8 mouse cellular contexts compared by ENCODE assay signal in genomic region chr16:20668013-20668412, GRCm38 (mm10). TPM values are rescaled to one million over a fixed set of nuclear protein-coding genes. Genes with fewer than 3 reads are reported as not detected.
DNase-seq lines count a peak whose midpoint lies in the region; ATAC-seq lines count a peak whose summit lies in the region.
"Not testable (repeated sequence)": the region's sequence is repeated elsewhere in the genome, so short reads cannot be mapped to it uniquely, and the experiment has no call there.

Gene Eif4g1 (plus strand): TSS chr16:20668313.

- DNase-seq in adrenal gland, adult 18-20 months (ENCODE audit: low spot score in 2 of 2); gastrocnemius, postnatal 36 days; layer of hippocampus, adult 18-20 months (ENCODE audit: low spot score in 2 of 2); midbrain, embryonic 11.5 days (ENCODE audit: low spot score, missing footprints): not testable (repeated sequence)

- peaks cover 14% of the 10 kb centered on the region for H3K36me3 ChIP-seq in embryonic facial prominence, embryonic 15.5 days
- peaks cover 12% of the 10 kb centered on the region for H3K36me3 ChIP-seq in limb, embryonic 15.5 days
- H3K36me3 ChIP-seq in midbrain, embryonic 11.5 days (ENCODE audit: control insufficient read depth, insufficient read depth, low read length); stomach, embryonic 16.5 days (ENCODE audit: control insufficient read depth, insufficient read depth, low read length): not testable (repeated sequence)

- not testable (repeated sequence) for H3K9ac ChIP-seq in embryonic facial prominence, embryonic 15.5 days; limb, embryonic 15.5 days; midbrain, embryonic 11.5 days (ENCODE audit: low read length); stomach, embryonic 16.5 days (ENCODE audit: low read length)

- H3K4me1 ChIP-seq in embryonic facial prominence, embryonic 15.5 days; limb, embryonic 15.5 days; midbrain, embryonic 11.5 days (ENCODE audit: control insufficient read depth, insufficient read depth, low read length); stomach, embryonic 16.5 days (ENCODE audit: control insufficient read depth, insufficient read depth, low read length): not testable (repeated sequence)

- not testable (repeated sequence) for H3K27me3 ChIP-seq in embryonic facial prominence, embryonic 15.5 days; limb, embryonic 15.5 days; midbrain, embryonic 11.5 days (ENCODE audit: control insufficient read depth, insufficient read depth, low read length); stomach, embryonic 16.5 days (ENCODE audit: control insufficient read depth, insufficient read depth, low read length)

- ATAC-seq in embryonic facial prominence, embryonic 15.5 days (ENCODE audit: insufficient number of reproducible peaks, low FRiP score, low TSS enrichment, low read depth); hematopoietic stem cell, adult 5-6 weeks (replicated peaks in 1 of 2; ENCODE audit: insufficient read depth in 1 of 2, low FRiP score in 2 of 2, low TSS enrichment in 1 of 2, low read depth in 1 of 2, poor library complexity in 2 of 2, severe bottlenecking in 2 of 2); limb, embryonic 15.5 days (ENCODE audit: insufficient number of reproducible peaks, low FRiP score, low TSS enrichment, low read depth); midbrain, embryonic 11.5 days (ENCODE audit: low FRiP score); stomach, embryonic 16.5 days (ENCODE audit: insufficient read depth, low FRiP score): not testable (repeated sequence)

- H3K9me3 ChIP-seq in embryonic facial prominence, embryonic 15.5 days (replicated peaks); limb, embryonic 15.5 days; midbrain, embryonic 11.5 days (ENCODE audit: control insufficient read depth, low read length); stomach, embryonic 16.5 days (replicated peaks; ENCODE audit: control insufficient read depth, low read length): not testable (repeated sequence)

- H3K27ac ChIP-seq in embryonic facial prominence, embryonic 15.5 days (replicated peaks); limb, embryonic 15.5 days; midbrain, embryonic 11.5 days (ENCODE audit: low read depth, low read length); stomach, embryonic 16.5 days (ENCODE audit: low read length): not testable (repeated sequence)

- not testable (repeated sequence) for H3K4me3 ChIP-seq in embryonic facial prominence, embryonic 15.5 days (replicated peaks); limb, embryonic 15.5 days; midbrain, embryonic 11.5 days (ENCODE audit: low read depth, low read length); stomach, embryonic 16.5 days (replicated peaks; ENCODE audit: low read length)

- intact Hi-C loops in gastrocnemius, postnatal 36 days (cut with DNase I) = not testable (repeated sequence)

- WGBS in embryonic facial prominence, embryonic 15.5 days = 98% methylated on average over 5 of the region's 6 CpGs
- 92% methylated on average over 6 of the region's 6 CpGs for WGBS in limb, embryonic 15.5 days
- WGBS in midbrain, embryonic 11.5 days = 96% methylated on average over 5 of the region's 6 CpGs
- 100% methylated on average over 3 of the region's 6 CpGs for WGBS in stomach, embryonic 16.5 days

- H3K4me2 ChIP-seq in embryonic facial prominence, embryonic 15.5 days (replicated peaks); limb, embryonic 15.5 days; midbrain, embryonic 11.5 days; stomach, embryonic 16.5 days (ENCODE audit: low read depth, low read length): not testable (repeated sequence)

RNA-seq across cellular contexts. Expression of gene Eif4g1, which starts in this region (rescaled TPM):
- total RNA-seq in adrenal gland, adult 18-20 months (2021) = 100 to 1,000 TPM; 358 to 386 TPM
- polyA plus RNA-seq in embryonic facial prominence, embryonic 15.5 days (2015; fragmentation: Nextera tagmentation; extraction: Ambion mirVana) = 177 and 188 TPM in 2 replicates
- total RNA-seq in gastrocnemius, postnatal 36 days (2021) = 100 to 1,000 TPM; 395 to 402 TPM
- total RNA-seq in hematopoietic stem cell, adult 5-6 weeks (2017) = 212 and 290 TPM in 2 replicates
- total RNA-seq in layer of hippocampus, adult 18-20 months (2021) = 100 to 1,000 TPM; 278 to 283 TPM
- 161 and 175 TPM in 2 replicates for polyA plus RNA-seq in limb, embryonic 15.5 days (2015; fragmentation: Nextera tagmentation; extraction: Ambion mirVana)
- 132 and 142 TPM in 2 replicates for polyA plus RNA-seq in midbrain, embryonic 11.5 days (2014; fragmentation: Nextera tagmentation; extraction: Ambion mirVana)
- polyA plus RNA-seq in stomach, embryonic 16.5 days (2015; fragmentation: Nextera tagmentation; extraction: Ambion mirVana) = 144 and 155 TPM in 2 replicates
